Mouse (Mus musculus) spleen, adult 2 months (tissue): ENCODE results near the gene Cped1.

Source experiments
- CTCF ChIP-seq: fragments of 200-500 bp; IDR thresholded peaks from 2 replicates; pipeline ENCODE4 v1.5.1; 2011; ENCODE audit warnings: mild to moderate bottlenecking, inconsistent platforms; ENCODE audit not compliant: insufficient read depth, insufficient read length, insufficient replicate concordance; ENCODE audit errors: extremely low read depth
- POLR2A ChIP-seq: fragments of 200-500 bp; IDR thresholded peaks from 2 replicates; pipeline ENCODE4 v1.6.1; 2011; ENCODE audit warnings: low read depth, low read length, inconsistent platforms

- TF ChIP-seq CTCF: no peak
- no peak for TF ChIP-seq POLR2A
Measured at GRCm38 (mm10) chr6:22071323-22071840, 85.7 kb downstream of the Cped1 start.
